Mouse (Mus musculus): ENCODE results near the gene Acot7.

DNA sequence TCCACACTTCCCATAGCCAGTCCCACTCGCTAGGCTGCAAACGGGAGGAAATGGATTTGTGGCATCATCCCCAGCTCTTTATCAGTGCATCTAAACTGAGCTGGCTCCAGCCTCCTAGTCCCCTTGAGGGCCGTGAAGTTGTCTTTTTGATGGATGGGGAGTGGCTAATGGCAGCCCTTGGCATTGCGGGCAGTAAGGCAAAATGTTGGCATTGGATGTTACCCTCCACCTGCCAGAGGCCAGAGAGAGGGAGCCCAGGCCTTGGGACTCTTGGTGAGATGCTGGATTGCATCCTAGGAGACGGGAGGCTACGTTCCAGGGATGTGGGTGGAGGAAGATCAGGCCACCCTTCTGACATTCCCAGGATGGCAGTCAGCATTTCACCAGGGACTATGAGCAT, 128.1 kb downstream of the Acot7 start:
- TF ChIP-seq CTCF (IDR thresholded peaks at IDR 0.05; ENCODE audit: insufficient read depth, low read depth, low read length) (no peak), POLR2A (IDR thresholded peaks at IDR 0.05; ENCODE audit: insufficient read depth, low read depth, low read length) (no peak)
